Mouse (Mus musculus): ENCODE measurements around the gene Apbb1.

Apbb1 gene

GRCm38 (mm10) chr7:105581094-105581703 is at the start of gene Apbb1:
Gene Apbb1, minus strand, starts transcription at chr7:105581653.
- DNase-seq (ENCODE audit: low spot score), result peak; percentile 44

DNA sequence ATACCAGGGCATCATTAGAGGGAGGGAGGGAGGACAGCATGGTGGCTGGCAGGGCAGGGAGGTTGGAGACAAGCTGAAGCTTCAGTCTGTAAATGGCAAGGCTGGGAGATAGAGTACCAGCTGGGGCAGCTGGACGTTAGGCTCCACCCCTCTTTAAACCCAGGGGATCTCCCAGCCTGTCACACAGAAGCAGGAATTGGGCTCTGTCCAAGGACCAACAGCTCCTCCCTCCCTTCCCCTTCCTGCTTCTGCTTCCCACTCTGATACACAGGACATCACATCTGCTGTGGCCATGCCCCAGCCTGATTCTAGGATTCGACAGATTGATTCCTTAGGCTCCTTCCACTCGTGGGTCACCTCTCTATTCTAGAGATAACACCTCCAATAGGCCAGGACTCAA is 47.2 kb upstream of the Apbb1 start:
- no peak for DNase-seq (ENCODE audit: low spot score)

GRCm38 (mm10) chr7:105625397-105625796 is 43.9 kb upstream of the Apbb1 start:
- DNase-seq (ENCODE audit: low spot score), result no peak

GRCm38 (mm10) chr7:105621646-105622292 is 40.3 kb upstream of the Apbb1 start:
- no peak for DNase-seq (ENCODE audit: low spot score)

DNA sequence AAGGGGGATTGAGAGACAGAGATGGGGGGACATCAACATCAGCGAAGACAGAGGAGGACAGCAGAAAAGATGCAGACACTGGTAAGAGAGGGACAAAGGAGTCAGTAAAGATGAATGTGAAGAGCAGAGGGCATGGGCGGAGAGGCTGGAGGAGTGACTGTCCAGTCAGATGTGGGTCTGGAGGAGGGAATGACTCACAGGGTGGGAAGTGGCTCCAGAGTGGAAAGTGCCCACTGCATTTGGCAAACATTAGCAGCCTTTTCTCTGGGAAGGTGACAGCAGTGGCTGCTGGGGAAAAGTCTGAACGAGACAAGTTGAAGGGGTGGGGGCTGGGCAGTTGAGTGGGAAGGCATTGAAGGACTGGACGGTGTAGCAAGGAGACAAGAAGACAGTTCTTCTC is 39.6 kb upstream of the Apbb1 start:
- no peak for DNase-seq (ENCODE audit: low spot score)

DNA sequence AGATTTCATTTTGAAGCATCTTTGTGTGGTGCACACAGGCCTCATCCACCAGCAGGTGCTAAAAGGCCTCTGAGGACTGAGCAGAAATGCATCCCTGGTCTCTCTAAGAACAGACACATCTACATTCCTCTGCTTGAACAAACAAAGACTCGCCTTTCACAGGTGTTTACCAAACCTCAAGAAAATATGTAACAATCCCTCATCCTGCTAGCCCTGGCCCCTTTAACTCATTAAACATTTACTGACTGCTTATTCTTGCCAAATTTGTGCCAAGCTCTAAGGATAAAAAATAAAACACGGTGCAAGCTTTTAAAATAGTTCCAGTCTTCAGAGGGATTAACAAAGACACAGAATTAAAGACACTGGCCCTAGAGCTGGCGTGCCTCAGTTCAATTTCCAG is 38.2 kb upstream of the Apbb1 start:
- DNase-seq (ENCODE audit: low spot score), result no peak

DNA sequence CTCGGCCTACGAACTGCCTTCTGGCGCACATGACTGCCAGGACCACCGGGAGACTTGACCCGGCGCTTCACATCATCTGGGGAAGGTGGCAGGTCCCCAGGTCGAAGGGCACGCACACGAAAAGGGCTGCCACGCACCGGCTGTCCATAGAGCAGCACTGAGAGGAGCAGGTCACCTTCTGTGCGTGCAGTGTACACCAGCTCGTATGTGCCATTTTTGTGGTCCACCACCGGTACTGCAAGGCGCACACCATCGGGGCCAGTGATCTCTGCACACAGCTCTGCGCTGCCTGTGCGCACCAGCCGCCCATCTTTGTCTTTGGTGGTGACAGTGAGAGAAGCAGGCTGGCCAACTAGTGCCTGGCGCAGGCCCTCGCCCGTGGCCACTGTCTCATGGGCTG is 36.4 kb upstream of the Apbb1 start:
- DNase-seq (ENCODE audit: low spot score), result no peak

- DNase-seq (ENCODE audit: low spot score), result no peak
These were observed 35.1 kb upstream of the Apbb1 start for GRCm38 (mm10) chr7:105616561-105616960.

- DNase-seq (ENCODE audit: low spot score), result no peak
These were observed 34.3 kb upstream of the Apbb1 start for GRCm38 (mm10) chr7:105615720-105616119.

- no peak for DNase-seq (ENCODE audit: low spot score)
These were observed 32.9 kb upstream of the Apbb1 start for GRCm38 (mm10) chr7:105614400-105614799.

GRCm38 (mm10) chr7:105611767-105612166 is 30.3 kb upstream of the Apbb1 start:
- DNase-seq (ENCODE audit: low spot score), result no peak

- no peak for DNase-seq (ENCODE audit: low spot score)
These were observed 27.0 kb upstream of the Apbb1 start for GRCm38 (mm10) chr7:105608467-105608866.

- peak; percentile 8 for DNase-seq (ENCODE audit: low spot score)
These were observed 21.6 kb upstream of the Apbb1 start for GRCm38 (mm10) chr7:105602860-105603623.

GRCm38 (mm10) chr7:105590097-105590496 is 8.6 kb upstream of the Apbb1 start:
- no peak for DNase-seq (ENCODE audit: low spot score)

DNA sequence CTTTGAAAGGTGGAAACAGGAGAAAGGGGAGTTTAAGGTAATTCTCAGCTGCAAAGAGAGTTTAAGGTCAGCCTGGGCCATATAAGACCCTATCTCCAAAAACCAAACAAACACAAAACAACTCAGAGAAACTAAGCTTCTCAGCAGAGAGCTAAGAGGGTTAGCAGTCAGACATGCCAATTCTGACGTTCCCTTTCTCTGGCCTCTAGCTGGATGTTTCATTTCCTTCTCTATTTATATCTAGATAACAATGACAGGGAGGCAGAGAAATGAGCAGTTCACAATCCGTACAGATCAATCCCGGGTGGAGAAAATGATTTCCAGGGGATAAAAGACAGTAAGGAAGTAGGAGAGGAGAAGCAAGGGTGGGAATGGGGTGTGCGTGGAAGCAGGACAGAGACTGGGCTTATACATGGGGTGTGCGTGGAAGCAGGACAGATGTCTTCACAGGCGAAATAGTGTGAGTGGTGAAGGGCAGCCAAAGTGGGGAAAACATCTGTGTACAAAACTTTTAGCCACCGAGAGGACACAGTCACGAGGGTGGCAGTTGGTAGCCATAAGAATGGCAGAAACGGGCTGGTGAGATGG is 7.0 kb upstream of the Apbb1 start:
- no peak for DNase-seq (ENCODE audit: low spot score)

GRCm38 (mm10) chr7:105581959-105582358 is 506 bp upstream of the Apbb1 start:
- no peak for DNase-seq (ENCODE audit: low spot score)

GRCm38 (mm10) chr7:105580627-105581089 is 795 bp downstream of the Apbb1 start:
- DNase-seq (ENCODE audit: low spot score), result no peak

- no peak for DNase-seq (ENCODE audit: low spot score)
These were observed 3.0 kb downstream of the Apbb1 start for GRCm38 (mm10) chr7:105578481-105578880.

- DNase-seq (ENCODE audit: low spot score), result no peak
These were observed 4.0 kb downstream of the Apbb1 start for GRCm38 (mm10) chr7:105577377-105577871.

- DNase-seq (ENCODE audit: low spot score), result no peak
These were observed 5.2 kb downstream of the Apbb1 start for GRCm38 (mm10) chr7:105576166-105576748.

DNA sequence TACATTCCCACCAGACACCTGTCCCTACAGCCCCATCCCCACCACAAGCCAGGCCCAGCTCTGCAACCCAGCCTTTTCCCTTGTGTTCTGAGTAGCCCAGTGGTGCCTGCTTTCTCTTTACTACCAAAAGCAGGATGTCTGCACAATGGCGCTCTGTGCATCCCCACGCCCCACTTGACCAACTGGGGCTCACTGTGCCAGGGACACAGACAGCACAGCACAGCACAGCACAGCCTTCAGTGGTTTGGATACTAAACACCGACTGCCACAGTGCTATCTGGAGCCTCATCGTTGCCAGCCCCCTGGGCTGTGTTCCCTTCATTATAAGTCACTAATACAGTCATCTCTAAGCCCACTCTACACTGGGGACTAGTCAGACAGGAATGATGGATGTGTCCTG is 6.9 kb downstream of the Apbb1 start:
- DNase-seq (ENCODE audit: low spot score), result no peak

- DNase-seq (ENCODE audit: low spot score), result no peak
These were observed 8.5 kb downstream of the Apbb1 start for GRCm38 (mm10) chr7:105572949-105573348.
